Mouse (Mus musculus): ENCODE measurements around the gene Nek7. TPM values are rescaled to one million over a fixed set of nuclear protein-coding genes. Genes with fewer than 3 reads are reported as not detected.

The Nek7 gene
- 53.9 and 56.4 TPM in 2 replicates for polyA plus RNA-seq (2016; fragmentation: Nextera tagmentation; extraction: Ambion mirVana)

DNA sequence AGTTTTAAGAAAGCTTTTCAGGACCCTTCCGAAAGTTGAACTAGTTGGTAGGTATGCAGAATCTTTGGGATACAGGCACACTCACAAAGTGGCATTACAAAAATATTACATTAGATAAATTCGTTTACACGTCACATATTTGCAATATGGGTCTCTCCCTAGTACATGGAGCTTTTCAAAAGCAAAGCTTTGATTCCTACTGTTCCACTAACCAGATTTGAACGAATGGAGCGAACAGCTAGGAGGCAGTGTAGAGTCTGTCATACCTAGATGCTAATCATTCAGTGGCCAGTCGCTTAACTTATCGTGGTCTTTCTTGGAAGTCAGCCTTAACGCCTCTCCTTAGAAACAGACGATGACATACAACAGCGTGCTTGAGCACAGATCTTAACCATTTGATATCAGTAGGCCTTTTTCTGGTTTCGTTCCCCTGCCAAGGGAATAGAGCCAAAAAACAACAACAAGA, at the start of gene Nek7:
Gene Nek7, minus strand, starts transcription at position 146 of the 466 bp plus-strand sequence.
- Histone ChIP-seq H3K27ac (ENCODE audit: poor library complexity, severe bottlenecking) (peak within 1 kb of the TSS; percentile 100), H3K27me3 (replicated peaks) (no peaks in the 10 kb centered on the region), H3K9ac (peak within 1 kb of the TSS; percentile 99), H3K36me3 (no peaks in the 10 kb centered on the region), H3K9me3 (replicated peaks) (no peaks in the 10 kb centered on the region), H3K4me1 (replicated peaks) (peaks cover 15% of the 10 kb centered on the region), H3K4me2 (peak within 1 kb of the TSS; percentile 92), H3K4me3 (peak within 1 kb of the TSS; percentile 98)
- WGBS = 2% methylated on average over 11 of the region's 11 CpGs
- 0 out of 2 replicates have a peak, but pooled peaks have one; percentile 2 for ATAC-seq (ENCODE audit: insufficient number of reproducible peaks, low FRiP score)

DNA sequence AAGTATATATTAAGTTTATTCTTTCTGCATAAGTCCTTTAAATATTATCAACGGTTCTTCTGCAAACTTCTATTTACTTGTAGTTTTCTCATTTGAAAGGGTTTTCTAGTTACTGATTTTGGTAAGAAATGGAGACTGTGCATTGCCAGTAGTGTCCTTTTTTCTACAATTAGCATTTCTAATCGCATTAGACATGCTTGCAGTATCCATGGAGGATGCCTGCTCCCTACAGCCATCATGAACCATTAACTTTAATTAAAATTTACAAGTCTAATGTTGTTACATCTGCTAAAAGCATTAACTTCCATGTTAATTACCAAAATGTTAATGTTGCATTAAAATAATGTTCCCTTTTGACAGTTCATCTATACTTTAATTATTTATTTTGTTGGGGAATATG, 42.4 kb upstream of the Nek7 start:
- H3K9me3 ChIP-seq (replicated peaks) = no peaks in the 10 kb centered on the region; the same call in 1 of the 2 replicates
- no peaks in the 10 kb centered on the region for H3K27me3 ChIP-seq (replicated peaks)
- ATAC-seq (ENCODE audit: insufficient number of reproducible peaks, low FRiP score) = no peak
- H3K9ac ChIP-seq = no peak overlapping the region
- no peak overlapping the region for H3K4me3 ChIP-seq
- no peak overlapping the region for H3K4me2 ChIP-seq
- H3K27ac ChIP-seq (ENCODE audit: poor library complexity, severe bottlenecking) = no peak overlapping the region
- WGBS = 79% methylated on average over 2 of the region's 2 CpGs
- H3K36me3 ChIP-seq = no peaks in the 10 kb centered on the region
- H3K4me1 ChIP-seq (replicated peaks) = peaks cover 4% of the 10 kb centered on the region; the same call in 1 of the 2 replicates

DNA sequence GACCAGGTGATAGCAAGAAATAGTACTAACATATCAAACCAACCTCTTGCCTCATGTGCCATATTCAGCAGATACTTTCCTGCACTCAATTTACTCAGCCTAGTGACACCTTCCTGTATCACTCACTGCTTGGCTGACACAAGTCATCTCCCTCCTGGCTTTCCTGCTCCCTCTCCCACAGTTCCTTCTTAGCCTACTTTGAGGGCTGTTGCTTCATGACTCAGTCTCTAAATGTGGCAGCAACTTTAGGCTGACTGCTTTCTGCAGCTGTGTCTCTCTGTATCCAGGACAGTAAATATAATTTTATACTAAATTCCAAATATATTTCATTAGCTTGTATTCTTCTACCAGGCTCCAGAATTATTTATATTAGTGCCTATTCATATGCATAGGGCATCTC, 34.3 kb upstream of the Nek7 start:
- no peak overlapping the region for H3K9ac ChIP-seq
- no peaks in the 10 kb centered on the region for H3K27me3 ChIP-seq (replicated peaks)
- 0 out of 2 replicates have a peak, but pooled peaks cover 2% of the 10 kb centered on the region for H3K9me3 ChIP-seq (replicated peaks)
- no peak overlapping the region for H3K27ac ChIP-seq (ENCODE audit: poor library complexity, severe bottlenecking)
- H3K4me2 ChIP-seq = no peak overlapping the region
- H3K4me1 ChIP-seq (replicated peaks) = no peaks in the 10 kb centered on the region
- H3K4me3 ChIP-seq = no peak overlapping the region
- no peaks in the 10 kb centered on the region for H3K36me3 ChIP-seq
- ATAC-seq (ENCODE audit: insufficient number of reproducible peaks, low FRiP score) = no peak

GRCm38 (mm10) chr1:138644991-138645390, 25.1 kb upstream of the Nek7 start:
- Histone ChIP-seq H3K9me3 (replicated peaks) (no peaks in the 10 kb centered on the region), H3K9ac (no peak overlapping the region), H3K27me3 (replicated peaks) (no peaks in the 10 kb centered on the region), H3K4me2 (no peak overlapping the region), H3K4me3 (no peak overlapping the region), H3K36me3 (no peaks in the 10 kb centered on the region), H3K4me1 (replicated peaks) (no peaks in the 10 kb centered on the region), H3K27ac (ENCODE audit: poor library complexity, severe bottlenecking) (no peak overlapping the region)
- no peak for ATAC-seq (ENCODE audit: insufficient number of reproducible peaks, low FRiP score)
- 60% methylated on average over 3 of the region's 3 CpGs for WGBS

- Histone ChIP-seq H3K9ac (no peak overlapping the region), H3K4me3 (no peak overlapping the region), H3K27ac (ENCODE audit: poor library complexity, severe bottlenecking) (no peak overlapping the region), H3K9me3 (replicated peaks) (no peaks in the 10 kb centered on the region), H3K36me3 (no peaks in the 10 kb centered on the region), H3K27me3 (replicated peaks) (no peaks in the 10 kb centered on the region), H3K4me1 (replicated peaks) (no peaks in the 10 kb centered on the region), H3K4me2 (no peak overlapping the region)
- WGBS = 69% methylated on average over 3 of the region's 3 CpGs
- no peak for ATAC-seq (ENCODE audit: insufficient number of reproducible peaks, low FRiP score)
These were observed 23.4 kb upstream of the Nek7 start for GRCm38 (mm10) chr1:138643306-138643830.

- no peak overlapping the region for H3K27ac ChIP-seq (ENCODE audit: poor library complexity, severe bottlenecking)
- no peaks in the 10 kb centered on the region for H3K27me3 ChIP-seq (replicated peaks)
- no peak for ATAC-seq (ENCODE audit: insufficient number of reproducible peaks, low FRiP score)
- H3K36me3 ChIP-seq = no peaks in the 10 kb centered on the region
- no peak overlapping the region for H3K4me2 ChIP-seq
- H3K4me3 ChIP-seq = no peak overlapping the region
- no peaks in the 10 kb centered on the region for H3K9me3 ChIP-seq (replicated peaks)
- H3K4me1 ChIP-seq (replicated peaks) = no peaks in the 10 kb centered on the region
- WGBS = 67% methylated on average over 4 of the region's 4 CpGs
- no peak overlapping the region for H3K9ac ChIP-seq
These were observed 21.1 kb upstream of the Nek7 start for GRCm38 (mm10) chr1:138640934-138641461.

DNA sequence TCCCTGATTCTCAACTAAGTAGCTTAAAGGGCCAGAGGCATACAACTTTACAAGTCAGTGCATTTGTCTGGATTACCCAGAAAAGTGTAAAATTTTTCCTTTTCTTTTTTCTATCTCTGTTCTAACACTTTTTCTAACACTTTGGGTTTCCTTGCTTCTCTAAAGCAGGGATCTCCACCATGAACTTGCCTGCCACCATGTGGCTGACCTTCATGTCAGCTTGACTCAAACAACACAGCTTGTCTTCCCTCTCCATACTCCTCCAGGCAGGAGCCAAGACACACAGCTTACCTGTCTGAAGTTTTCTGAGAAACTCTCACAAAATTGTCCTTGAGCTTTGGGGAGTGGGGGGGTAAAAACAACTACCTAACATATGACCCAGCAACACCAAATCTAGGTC, 17.9 kb upstream of the Nek7 start:
- ATAC-seq (ENCODE audit: insufficient number of reproducible peaks, low FRiP score) = no peak
- Histone ChIP-seq H3K27me3 (replicated peaks) (no peaks in the 10 kb centered on the region), H3K27ac (ENCODE audit: poor library complexity, severe bottlenecking) (no peak overlapping the region), H3K9me3 (replicated peaks) (no peaks in the 10 kb centered on the region), H3K9ac (no peak overlapping the region), H3K4me2 (no peak overlapping the region), H3K4me3 (no peak overlapping the region), H3K36me3 (no peaks in the 10 kb centered on the region), H3K4me1 (replicated peaks) (no peaks in the 10 kb centered on the region)

GRCm38 (mm10) chr1:138634561-138634960, 14.6 kb upstream of the Nek7 start:
- WGBS = 85% methylated on average over 1 of the region's 1 CpGs
- no peak overlapping the region for H3K4me3 ChIP-seq
- H3K27me3 ChIP-seq (replicated peaks) = no peaks in the 10 kb centered on the region
- H3K36me3 ChIP-seq = no peaks in the 10 kb centered on the region
- no peaks in the 10 kb centered on the region for H3K9me3 ChIP-seq (replicated peaks)
- H3K4me2 ChIP-seq = no peak overlapping the region
- H3K27ac ChIP-seq (ENCODE audit: poor library complexity, severe bottlenecking) = no peak overlapping the region
- no peaks in the 10 kb centered on the region for H3K4me1 ChIP-seq (replicated peaks)
- no peak overlapping the region for H3K9ac ChIP-seq
- ATAC-seq (ENCODE audit: insufficient number of reproducible peaks, low FRiP score) = no peak

GRCm38 (mm10) chr1:138628919-138629318, 9.0 kb upstream of the Nek7 start:
- Histone ChIP-seq H3K4me3 (no peak overlapping the region), H3K27ac (ENCODE audit: poor library complexity, severe bottlenecking) (no peak overlapping the region), H3K4me2 (no peak overlapping the region), H3K27me3 (replicated peaks) (no peaks in the 10 kb centered on the region), H3K4me1 (replicated peaks) (no peaks in the 10 kb centered on the region), H3K9me3 (replicated peaks) (no peaks in the 10 kb centered on the region), H3K36me3 (no peaks in the 10 kb centered on the region), H3K9ac (no peak overlapping the region)
- no peak for ATAC-seq (ENCODE audit: insufficient number of reproducible peaks, low FRiP score)
- WGBS = 68% methylated on average over 4 of the region's 4 CpGs

GRCm38 (mm10) chr1:138628486-138628885, 8.5 kb upstream of the Nek7 start:
- H3K27me3 ChIP-seq (replicated peaks) = no peaks in the 10 kb centered on the region
- no peak overlapping the region for H3K4me3 ChIP-seq
- H3K9ac ChIP-seq = no peak overlapping the region
- WGBS = 77% methylated on average over 3 of the region's 3 CpGs
- no peak overlapping the region for H3K4me2 ChIP-seq
- no peaks in the 10 kb centered on the region for H3K4me1 ChIP-seq (replicated peaks)
- H3K9me3 ChIP-seq (replicated peaks) = no peaks in the 10 kb centered on the region
- no peaks in the 10 kb centered on the region for H3K36me3 ChIP-seq
- H3K27ac ChIP-seq (ENCODE audit: poor library complexity, severe bottlenecking) = no peak overlapping the region
- no peak for ATAC-seq (ENCODE audit: insufficient number of reproducible peaks, low FRiP score)

GRCm38 (mm10) chr1:138627804-138628203, 7.9 kb upstream of the Nek7 start:
- ATAC-seq (ENCODE audit: insufficient number of reproducible peaks, low FRiP score) = no peak
- no peak overlapping the region for H3K4me3 ChIP-seq
- WGBS = 73% methylated on average over 3 of the region's 3 CpGs
- H3K9ac ChIP-seq = no peak overlapping the region
- no peaks in the 10 kb centered on the region for H3K9me3 ChIP-seq (replicated peaks)
- H3K4me1 ChIP-seq (replicated peaks) = no peaks in the 10 kb centered on the region
- no peak overlapping the region for H3K27ac ChIP-seq (ENCODE audit: poor library complexity, severe bottlenecking)
- no peaks in the 10 kb centered on the region for H3K36me3 ChIP-seq
- no peak overlapping the region for H3K4me2 ChIP-seq
- no peaks in the 10 kb centered on the region for H3K27me3 ChIP-seq (replicated peaks)

DNA sequence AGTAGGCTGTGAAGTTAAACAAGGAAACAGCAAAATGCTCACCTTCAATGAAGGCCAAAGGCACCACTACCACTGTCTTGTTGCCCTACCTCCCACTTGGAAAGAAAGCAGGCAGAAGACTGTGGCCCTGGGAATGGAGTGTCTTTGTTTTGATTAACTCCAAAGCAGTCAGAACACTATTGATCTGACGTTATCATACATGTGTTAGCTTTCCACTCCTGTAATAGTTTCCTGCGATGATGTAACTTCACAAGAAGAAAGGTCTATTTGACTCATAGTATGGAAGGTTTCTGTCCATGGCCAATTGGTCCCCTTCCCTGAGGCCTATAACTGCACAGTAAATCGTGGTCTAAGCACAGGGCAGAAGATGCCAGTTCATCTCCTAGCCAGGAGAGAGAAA, 6.3 kb upstream of the Nek7 start:
- 70% methylated on average over 3 of the region's 3 CpGs for WGBS
- no peak for ATAC-seq (ENCODE audit: insufficient number of reproducible peaks, low FRiP score)
- Histone ChIP-seq H3K9ac (no peak overlapping the region), H3K27me3 (replicated peaks) (no peaks in the 10 kb centered on the region), H3K4me2 (no peak overlapping the region), H3K27ac (ENCODE audit: poor library complexity, severe bottlenecking) (no peak overlapping the region), H3K36me3 (no peaks in the 10 kb centered on the region), H3K9me3 (replicated peaks) (no peaks in the 10 kb centered on the region), H3K4me1 (replicated peaks) (0 out of 2 replicates have a peak, but pooled peaks cover 2% of the 10 kb centered on the region), H3K4me3 (no peak overlapping the region)
